Mouse (Mus musculus) midbrain, embryonic 14.5 days (tissue): ENCODE results near the gene Prr36. TPM values are rescaled to one million over a fixed set of nuclear protein-coding genes. Genes with fewer than 3 reads are reported as not detected.

Experiments used
- ATAC-seq: fragments of 200-750 bp; cut with Nextera tagmentation; 2 replicates; pipeline ENCODE4 v1.8.0; 2017; ENCODE audit warnings: moderate number of reproducible peaks, moderate library complexity; ENCODE audit not compliant: low FRiP score, low TSS enrichment
- DNase-seq: peaks from one replicate; pipeline ENCODE4 v3.0.0-alpha.2; 2015
- H3K27ac ChIP-seq: fragments of 300-500 bp; sonication (generic); replicated peaks from 2 replicates; pipeline ENCODE4 v1.5.1; 2014; ENCODE audit warnings: mild to moderate bottlenecking, low read depth, low read length, moderate library complexity
- H3K27me3 ChIP-seq: fragments of 300-500 bp; sonication (generic); 2 replicates; pipeline ENCODE4 v1.6.1; 2014; ENCODE audit warnings: low read length, control low read depth, mixed read lengths; ENCODE audit not compliant: control insufficient read depth, insufficient read depth
- H3K36me3 ChIP-seq: fragments of 300-500 bp; sonication (generic); 2 replicates; pipeline ENCODE4 v1.6.1; 2014; ENCODE audit warnings: low read length, control low read depth; ENCODE audit not compliant: control insufficient read depth, insufficient read depth
- H3K4me1 ChIP-seq: fragments of 300-500 bp; sonication (generic); 2 replicates; pipeline ENCODE4 v1.6.1; 2014; ENCODE audit warnings: mild to moderate bottlenecking, antibody characterized with exemption, low read length, control low read depth; ENCODE audit not compliant: control insufficient read depth, insufficient read depth
- H3K4me2 ChIP-seq: fragments of 300-500 bp; sonication (generic); 2 replicates; pipeline ENCODE4 v1.6.1; 2014; ENCODE audit warnings: mild to moderate bottlenecking, low read length, moderate library complexity
- H3K4me3 ChIP-seq: fragments of 300-500 bp; sonication (generic); replicated peaks from 2 replicates; pipeline ENCODE4 v1.5.1; 2014; ENCODE audit warnings: low read depth, low read length
- H3K9ac ChIP-seq: fragments of 300-500 bp; sonication (generic); replicated peaks from 2 replicates; pipeline ENCODE4 v1.6.1; 2014; ENCODE audit warnings: mild to moderate bottlenecking, low read length, moderate library complexity
- H3K9me3 ChIP-seq: fragments of 300-500 bp; sonication (generic); 2 replicates; pipeline ENCODE4 v1.6.1; 2016; ENCODE audit warnings: low read length, control low read depth, mixed read lengths; ENCODE audit not compliant: control insufficient read depth
- WGBS: fragments of 180-500 bp; shearing (Covaris S2); extraction: QIAGEN DNeasy Blood & Tissue Kit; methylation state at CpG from one replicate; pipeline ENCODE4 v1.1.7; 2014; 5-methylcytosine and 5-hydroxymethylcytosine counted together
- polyA plus RNA-seq: library from polyadenylated mRNA; unstranded; fragments of >200 nt; fragmentation: Nextera tagmentation; extraction: Ambion mirVana; gene quantifications from 2 replicates; pipeline ENCODE4 v1.2.1, GENCODE M21; 2014

Prr36 gene
- polyA plus RNA-seq, 1 experiment from 2014 or later = 67.1 TPM

DNA sequence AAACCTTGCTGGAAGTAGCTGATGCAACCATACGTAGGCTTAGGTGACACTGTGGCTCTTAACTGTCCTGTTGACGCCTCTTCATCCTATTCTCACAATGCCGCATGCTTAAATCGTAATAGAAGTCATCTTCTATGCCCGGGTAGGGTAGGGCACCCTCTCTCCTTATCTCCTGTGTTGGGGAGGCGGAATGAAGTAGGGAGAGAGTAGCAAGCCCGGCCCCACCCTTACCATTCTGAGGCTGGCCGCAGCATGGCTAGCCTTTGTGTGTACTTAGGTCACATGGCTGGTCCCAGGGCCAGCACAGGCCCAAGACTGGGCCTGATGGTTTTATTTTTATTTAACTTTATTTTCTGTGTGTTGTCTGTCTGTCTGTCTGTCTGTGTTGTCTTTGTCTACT, 30.0 kb upstream of the Prr36 start:
- Histone ChIP-seq H3K4me2 (no peak overlapping the region), H3K27me3 (no peaks in the 10 kb centered on the region), H3K36me3 (peaks cover 70% of the 10 kb centered on the region), H3K9me3 (no peaks in the 10 kb centered on the region), H3K9ac (no peak overlapping the region), H3K4me3 (no peak overlapping the region), H3K4me1 (peaks cover under 1% of the 10 kb centered on the region), H3K27ac (no peak overlapping the region)
- no peak for ATAC-seq
- WGBS = 95% methylated on average over 8 of the region's 8 CpGs
- no peak for DNase-seq

DNA sequence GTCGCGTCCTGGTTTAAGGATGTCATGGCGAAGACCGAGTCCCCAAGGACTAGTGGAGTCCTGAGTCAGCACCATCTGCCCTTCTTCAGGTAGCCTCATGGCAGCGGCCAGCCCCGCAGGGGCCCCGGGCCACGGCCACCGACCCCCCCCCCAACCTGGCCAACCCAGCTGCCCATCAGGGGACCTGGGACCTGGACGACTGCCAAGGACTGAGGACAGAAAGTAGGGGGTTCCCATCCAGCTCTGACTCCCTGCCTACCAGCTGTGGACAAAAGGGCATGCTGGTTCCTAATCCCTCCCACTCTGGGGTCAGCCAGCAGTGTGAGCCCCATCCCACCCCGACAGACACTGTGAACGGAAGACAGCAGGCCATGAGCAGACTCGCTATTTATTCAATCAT, 28.5 kb upstream of the Prr36 start:
- 84% methylated on average over 13 of the region's 13 CpGs for WGBS
- H3K27ac ChIP-seq = no peak overlapping the region
- H3K4me2 ChIP-seq = no peak overlapping the region

DNA sequence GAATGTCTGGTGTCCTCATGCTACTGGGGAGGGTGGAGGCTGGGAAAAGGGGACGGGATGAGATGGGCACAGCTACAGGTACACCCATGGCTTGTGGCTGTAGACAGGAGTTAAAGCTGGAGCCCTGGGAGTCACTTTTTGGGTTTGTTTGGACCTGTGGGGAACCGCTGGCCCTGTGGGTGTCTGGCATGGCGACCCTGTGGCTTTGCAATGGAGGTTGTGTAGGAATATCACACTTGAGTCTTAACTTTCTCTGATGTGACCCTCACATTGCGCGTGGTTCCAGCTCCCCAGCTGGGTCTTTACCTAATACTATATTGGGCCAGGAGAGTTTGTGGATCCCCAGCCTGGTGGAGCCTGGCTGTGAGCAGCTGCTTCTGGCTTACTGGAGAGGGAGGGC, 27.8 kb upstream of the Prr36 start:
- Histone ChIP-seq H3K9ac (no peak overlapping the region), H3K27me3 (no peaks in the 10 kb centered on the region), H3K4me2 (no peak overlapping the region), H3K4me3 (no peak overlapping the region), H3K9me3 (no peaks in the 10 kb centered on the region), H3K4me1 (peaks cover 3% of the 10 kb centered on the region), H3K27ac (no peak overlapping the region), H3K36me3 (peaks cover 80% of the 10 kb centered on the region)
- 93% methylated on average over 5 of the region's 5 CpGs for WGBS
- ATAC-seq (no peak), DNase-seq (no peak)

More for the DNA sequence above, 28.5 kb upstream of the Prr36 start:
- Histone ChIP-seq H3K36me3 (peaks cover 80% of the 10 kb centered on the region), H3K27me3 (no peaks in the 10 kb centered on the region), H3K9me3 (no peaks in the 10 kb centered on the region), H3K4me1 (no peaks in the 10 kb centered on the region), H3K9ac (no peak overlapping the region), H3K4me3 (no peak overlapping the region)
- DNase-seq (no peak), ATAC-seq (no peak)

DNA sequence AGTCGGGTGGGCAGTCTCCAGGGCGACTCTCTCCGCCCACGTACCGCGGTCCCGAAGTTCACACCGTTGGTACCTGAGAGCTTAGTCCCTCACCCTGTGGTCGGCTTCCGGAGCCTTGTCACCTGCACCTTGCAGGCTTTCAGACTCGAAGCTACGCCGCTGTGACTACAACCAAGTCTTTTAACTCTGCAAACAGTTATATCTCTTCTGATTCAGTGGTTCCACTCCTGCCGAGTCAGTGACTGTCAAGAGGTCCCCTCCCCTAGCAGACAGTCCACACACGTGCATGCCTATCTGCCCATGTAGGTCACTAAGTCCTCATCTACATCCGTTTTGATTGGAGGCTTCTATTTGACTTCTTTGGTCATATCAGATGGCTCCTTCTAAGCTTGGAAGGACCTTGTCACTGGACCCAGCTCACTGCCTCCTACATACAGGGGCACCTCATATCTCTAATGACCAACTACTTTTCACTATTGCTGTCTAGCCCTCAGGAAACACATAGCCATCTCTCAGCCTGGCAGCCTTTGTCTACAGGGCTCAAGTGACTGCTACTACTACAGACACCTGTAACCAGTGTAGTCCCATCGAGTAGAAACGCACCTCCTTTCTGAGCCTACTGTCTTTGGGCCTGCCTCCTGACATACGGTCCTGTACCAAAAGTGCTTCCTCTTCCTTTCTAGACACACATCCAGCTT, 22.1 kb upstream of the Prr36 start:
- peaks cover 18% of the 10 kb centered on the region for H3K4me1 ChIP-seq
- peaks cover 31% of the 10 kb centered on the region for H3K36me3 ChIP-seq
- H3K27me3 ChIP-seq = no peaks in the 10 kb centered on the region
- ATAC-seq (peak; percentile 15), DNase-seq (no peak)
- H3K9ac ChIP-seq = peak overlapping the region; percentile 75
- 15% methylated on average over 19 of the region's 19 CpGs for WGBS
- peak overlapping the region; percentile 70 for H3K4me3 ChIP-seq
- no peaks in the 10 kb centered on the region for H3K9me3 ChIP-seq
- peak overlapping the region; percentile 95 for H3K4me2 ChIP-seq
- H3K27ac ChIP-seq = peak overlapping the region; percentile 93; the same call in 1 of the 2 replicates

DNA sequence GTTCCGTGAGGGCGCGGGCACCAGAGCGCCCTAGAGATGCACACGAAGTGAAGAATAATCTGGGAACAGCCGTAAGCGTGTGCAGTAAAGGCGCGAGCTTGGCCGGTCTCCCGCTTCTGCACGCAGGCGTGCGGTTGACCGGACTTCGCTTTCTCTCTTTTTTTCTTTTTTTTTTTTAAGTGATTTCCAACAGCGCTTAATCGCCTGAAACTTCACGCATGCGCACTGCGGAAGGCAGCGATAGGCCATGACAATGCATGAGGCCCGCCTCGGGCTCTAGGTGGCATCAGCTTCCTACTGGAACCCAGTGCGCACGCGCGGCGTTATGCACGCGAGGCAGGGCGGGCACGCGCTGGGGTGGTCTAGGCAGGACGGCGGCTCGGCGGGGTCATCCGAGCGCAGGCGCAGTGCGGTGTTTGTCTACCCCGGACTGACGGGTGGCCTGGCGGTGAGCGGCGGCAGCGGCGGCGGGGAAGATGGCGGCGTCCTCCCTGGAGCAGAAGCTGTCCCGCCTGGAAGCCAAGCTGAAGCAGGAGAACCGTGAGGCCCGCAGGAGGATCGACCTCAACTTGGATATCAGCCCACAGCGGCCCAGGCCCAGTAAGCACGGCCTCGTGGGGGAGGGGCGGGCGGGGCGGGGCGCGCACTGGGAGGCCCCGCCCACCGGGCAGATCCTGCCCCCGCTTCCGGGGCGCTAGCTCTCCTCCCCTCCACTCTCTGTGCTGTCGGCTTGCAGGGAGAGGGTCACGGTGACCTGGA, 21.4 kb upstream of the Prr36 start, which contains the start of the genes Map2k7 and Gm49320:
Map2k7 (plus strand) TSS at position 307 of the 759 bp plus-strand sequence.
Gm49320 (plus strand) TSS at position 432 of the 759 bp plus-strand sequence.
- ATAC-seq = peak; percentile 95
- Histone ChIP-seq H3K4me3 (peak within 1 kb of the TSS; percentile 70), H3K9ac (peak within 1 kb of the TSS; percentile 75), H3K36me3 (peaks cover 24% of the 10 kb centered on the region), H3K27me3 (no peaks in the 10 kb centered on the region), H3K4me2 (peak within 1 kb of the TSS; percentile 95), H3K27ac (peak within 1 kb of the TSS; percentile 93), H3K9me3 (no peaks in the 10 kb centered on the region), H3K4me1 (peaks cover 18% of the 10 kb centered on the region)
- under 1% methylated on average over 71 of the region's 71 CpGs for WGBS
- DNase-seq = peak; percentile 100

DNA sequence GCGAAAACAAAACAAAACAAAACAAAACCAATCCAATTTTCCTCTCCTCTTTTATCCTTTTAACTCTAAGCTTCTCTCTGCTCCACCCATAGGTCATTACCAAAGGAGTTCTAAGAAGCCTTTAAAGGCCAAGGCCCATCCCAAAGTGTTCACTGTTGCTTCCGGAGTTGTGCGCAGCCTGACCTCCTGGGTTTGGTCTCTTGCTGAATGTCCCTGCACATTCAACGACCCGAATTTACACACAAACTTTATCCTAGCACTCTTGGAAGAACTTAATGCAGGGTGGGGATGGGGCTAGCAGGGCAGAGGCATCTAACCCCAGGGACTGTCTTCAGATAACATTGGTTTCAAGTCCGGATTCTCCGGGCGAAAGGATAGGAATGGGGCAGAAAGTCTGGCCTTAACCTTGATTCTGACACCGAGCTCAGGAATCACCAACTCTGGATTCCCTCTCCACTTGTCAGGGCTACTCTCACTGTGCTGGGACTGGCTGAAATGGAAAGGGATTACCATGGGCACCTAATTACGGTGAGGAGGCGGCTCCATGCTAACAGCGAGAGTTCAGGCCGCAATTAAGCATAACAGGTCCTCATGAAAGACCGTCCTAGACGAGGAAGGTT, 20.7 kb upstream of the Prr36 start:
- peaks cover 18% of the 10 kb centered on the region for H3K4me1 ChIP-seq
- peak overlapping the region; percentile 65 for H3K9ac ChIP-seq
- ATAC-seq (no peak), DNase-seq (no peak)
- H3K27ac ChIP-seq = peak overlapping the region; percentile 93
- H3K27me3 ChIP-seq = no peaks in the 10 kb centered on the region
- peaks cover 17% of the 10 kb centered on the region for H3K36me3 ChIP-seq
- peak overlapping the region; percentile 95 for H3K4me2 ChIP-seq
- WGBS = 20% methylated on average over 15 of the region's 15 CpGs
- H3K9me3 ChIP-seq = no peaks in the 10 kb centered on the region
- H3K4me3 ChIP-seq = peak overlapping the region; percentile 70

DNA sequence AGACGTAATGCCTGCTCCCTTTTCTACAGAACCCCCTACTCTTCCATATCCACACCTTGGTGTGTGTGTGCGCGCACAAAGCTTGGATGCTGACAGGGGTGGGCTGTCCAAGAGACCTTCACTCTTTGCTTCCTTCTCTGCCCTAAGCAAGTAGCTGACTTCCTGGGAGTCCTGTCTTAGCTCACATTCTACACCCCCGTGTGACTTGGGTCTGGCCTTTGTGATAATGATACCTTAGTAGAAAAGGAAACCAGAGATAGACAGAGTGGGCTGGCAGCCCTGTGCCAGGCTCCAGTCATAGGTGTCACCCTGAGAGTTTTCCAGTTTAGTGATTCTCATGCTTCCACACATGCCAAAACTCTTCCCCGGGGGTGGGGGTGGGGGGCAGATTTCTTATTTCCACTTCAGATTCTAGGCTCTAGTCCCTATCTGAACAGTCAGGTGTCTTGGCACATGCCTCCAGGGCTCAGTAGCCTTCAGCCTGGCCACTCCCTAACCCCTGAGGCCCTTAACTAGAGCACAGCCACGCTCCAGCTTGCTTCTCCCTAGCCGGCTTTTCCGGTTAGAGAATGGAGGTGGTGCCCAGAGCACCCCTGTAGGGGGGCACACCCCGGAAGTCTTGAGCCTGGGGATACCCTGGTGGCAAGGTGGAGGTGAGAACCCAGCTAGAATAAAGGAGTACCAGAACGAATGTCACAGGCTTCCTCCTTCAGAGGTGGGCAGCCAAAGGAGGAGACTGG, 13.5 kb upstream of the Prr36 start:
- DNase-seq (no peak), ATAC-seq (no peak)
- Histone ChIP-seq H3K4me2 (no peak overlapping the region), H3K9me3 (no peaks in the 10 kb centered on the region), H3K4me1 (peaks cover 4% of the 10 kb centered on the region; the same call in 1 of the 2 replicates), H3K9ac (no peak overlapping the region), H3K27ac (no peak overlapping the region), H3K27me3 (peaks cover 10% of the 10 kb centered on the region; the same call in 1 of the 2 replicates), H3K4me3 (no peak overlapping the region), H3K36me3 (no peaks in the 10 kb centered on the region)
- WGBS = 67% methylated on average over 10 of the region's 10 CpGs

DNA sequence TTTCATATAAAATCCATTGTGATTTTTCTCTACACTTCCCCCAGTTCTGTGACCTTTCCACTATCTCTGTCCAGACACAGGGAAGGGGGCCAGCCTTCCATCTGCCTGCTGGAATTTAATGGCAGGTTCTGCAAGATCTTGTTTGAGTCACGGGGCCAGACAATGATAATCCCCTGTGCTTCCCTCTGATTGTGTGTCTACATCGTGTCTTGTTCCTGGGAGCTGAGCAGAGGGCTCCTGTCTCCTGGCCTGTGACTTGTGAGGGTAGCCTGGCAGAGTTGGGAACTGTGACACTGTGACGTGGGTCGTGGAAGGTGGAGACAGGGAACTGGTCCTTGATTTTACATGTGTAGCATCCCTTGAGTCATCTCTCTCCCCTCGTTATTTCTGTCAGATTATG, 12.5 kb upstream of the Prr36 start:
- H3K4me2 ChIP-seq = no peak overlapping the region
- no peaks in the 10 kb centered on the region for H3K9me3 ChIP-seq
- H3K9ac ChIP-seq = no peak overlapping the region
- no peak overlapping the region for H3K4me3 ChIP-seq
- DNase-seq (no peak), ATAC-seq (no peak)
- H3K4me1 ChIP-seq = peaks cover 4% of the 10 kb centered on the region; the same call in 1 of the 2 replicates
- H3K27me3 ChIP-seq = peaks cover 10% of the 10 kb centered on the region; the same call in 1 of the 2 replicates
- H3K36me3 ChIP-seq = no peaks in the 10 kb centered on the region
- H3K27ac ChIP-seq = no peak overlapping the region
- WGBS = 70% methylated on average over 5 of the region's 5 CpGs
